Mouse (Mus musculus) heart, postnatal 25 days (tissue): ENCODE measurements around the gene Dapl1. TPM values are rescaled to one million over a fixed set of nuclear protein-coding genes. Genes with fewer than 3 reads are reported as not detected.

Source experiments
- DNase-seq: peaks from one replicate; pipeline ENCODE4 v3.0.0; 2022; ENCODE audit warnings: low spot score
- intact Hi-C: fragments of 180-260 bp; cut with DNase I; formaldehyde crosslinking; loops from one replicate; pipeline ENCODE4 v1.15.1; 2025
- total RNA-seq, 2 experiments: library from RNA; stranded (reverse); gene quantifications; 2 replicates each; pipeline ENCODE4 v1.2.3; 2021

Dapl1 gene
- total RNA-seq, 2 experiments from 2014 or later: not detected

GRCm38 (mm10) chr2:59530811-59531210 lies 46.4 kb downstream of the Dapl1 start:
- intact Hi-C loops: no loop called here
- DNase-seq: no peak

- intact Hi-C loops: no loop called here
- DNase-seq: no peak
These were observed 48.5 kb downstream of the Dapl1 start for GRCm38 (mm10) chr2:59532999-59533398.

GRCm38 (mm10) chr2:59533504-59533903 lies 49.1 kb downstream of the Dapl1 start:
- intact Hi-C loops: no loop called here
- no peak for DNase-seq

- peak; percentile 8 for DNase-seq
- intact Hi-C loops: no loop called here
These were observed 49.7 kb downstream of the Dapl1 start for GRCm38 (mm10) chr2:59533971-59534748.

GRCm38 (mm10) chr2:59536958-59537357 lies 52.5 kb downstream of the Dapl1 start:
- intact Hi-C loops: no loop called here
- no peak for DNase-seq

GRCm38 (mm10) chr2:59538031-59538430 lies 53.6 kb downstream of the Dapl1 start:
- intact Hi-C loops: no loop called here
- DNase-seq: no peak

- intact Hi-C loops: loop anchor here (5.0 to 10.0 kb wide), 3 partner anchors 133 to 875 kb away; no protein-coding TSS in a partner anchor
- DNase-seq: no peak
These were observed 55.3 kb downstream of the Dapl1 start for GRCm38 (mm10) chr2:59539796-59540195.

- intact Hi-C loops: loop anchor here (1.0 to 10.0 kb wide), 4 partner anchors 131 to 873 kb away; no protein-coding TSS in a partner anchor
- DNase-seq: peak; percentile 26
These were observed 56.9 kb downstream of the Dapl1 start for GRCm38 (mm10) chr2:59541121-59541887.

- DNase-seq: no peak
- intact Hi-C loops: loop anchor here (5.0 to 10.0 kb wide), 3 partner anchors 129 to 871 kb away; no protein-coding TSS in a partner anchor
These were observed 59.2 kb downstream of the Dapl1 start for GRCm38 (mm10) chr2:59543543-59544065.

DNA sequence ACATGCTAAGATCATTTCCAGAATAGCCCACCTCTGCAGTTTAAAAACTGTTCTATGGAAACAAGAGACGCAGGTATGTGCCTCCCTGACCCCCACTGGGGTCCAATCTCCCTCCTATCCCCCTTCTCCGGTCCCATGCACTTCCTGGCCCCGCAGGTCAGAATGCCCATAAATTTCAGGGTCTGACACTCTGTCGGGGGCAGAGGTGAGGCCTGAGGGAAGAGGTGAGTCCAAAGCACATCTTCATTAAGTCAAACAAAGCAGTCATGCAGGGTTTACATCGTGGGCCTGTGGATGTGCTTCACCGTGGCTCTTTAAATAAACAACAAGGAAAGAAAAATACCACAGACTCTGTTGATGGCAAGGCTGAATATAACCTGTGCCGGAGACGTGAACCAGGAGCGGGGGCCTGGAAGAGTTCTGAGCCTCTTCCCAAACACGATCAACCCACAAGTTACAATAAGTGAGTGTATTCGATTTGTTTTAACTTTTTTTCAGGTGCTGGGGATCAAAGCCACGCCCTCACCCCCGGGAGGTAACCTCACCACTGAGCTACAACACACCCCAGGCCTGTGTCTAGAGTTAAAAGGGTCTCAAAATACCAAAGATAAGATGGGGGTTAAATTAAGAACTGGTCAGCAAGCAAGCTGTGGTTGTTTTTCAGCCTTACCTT lies 59.9 kb downstream of the Dapl1 start:
- no peak for DNase-seq
- intact Hi-C loops: loop anchor here (5.0 to 10.0 kb wide), 3 partner anchors 128 to 870 kb away; no protein-coding TSS in a partner anchor

DNA sequence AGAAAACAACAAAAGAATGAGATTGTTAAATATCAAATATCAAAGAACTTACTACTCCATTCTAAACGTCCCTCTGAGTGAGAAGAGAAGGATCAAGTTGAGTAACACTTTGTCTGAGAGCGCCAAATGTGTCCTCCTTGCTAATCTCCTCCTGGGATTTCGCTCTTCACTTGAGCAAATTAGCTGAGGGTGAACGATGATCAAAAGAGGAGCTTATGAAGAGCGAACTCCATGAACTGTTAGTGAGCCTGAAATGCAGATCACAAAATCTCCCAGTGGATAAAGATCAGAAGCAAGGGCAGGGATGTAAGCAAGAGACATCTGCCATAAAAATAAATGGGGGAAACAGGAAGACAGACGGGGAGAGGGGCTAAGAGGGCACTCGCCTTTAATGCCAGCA lies 60.5 kb downstream of the Dapl1 start:
- intact Hi-C loops: loop anchor here (10.0 kb wide), 1 partner anchor 870 kb away; no protein-coding TSS in a partner anchor
- no peak for DNase-seq

DNA sequence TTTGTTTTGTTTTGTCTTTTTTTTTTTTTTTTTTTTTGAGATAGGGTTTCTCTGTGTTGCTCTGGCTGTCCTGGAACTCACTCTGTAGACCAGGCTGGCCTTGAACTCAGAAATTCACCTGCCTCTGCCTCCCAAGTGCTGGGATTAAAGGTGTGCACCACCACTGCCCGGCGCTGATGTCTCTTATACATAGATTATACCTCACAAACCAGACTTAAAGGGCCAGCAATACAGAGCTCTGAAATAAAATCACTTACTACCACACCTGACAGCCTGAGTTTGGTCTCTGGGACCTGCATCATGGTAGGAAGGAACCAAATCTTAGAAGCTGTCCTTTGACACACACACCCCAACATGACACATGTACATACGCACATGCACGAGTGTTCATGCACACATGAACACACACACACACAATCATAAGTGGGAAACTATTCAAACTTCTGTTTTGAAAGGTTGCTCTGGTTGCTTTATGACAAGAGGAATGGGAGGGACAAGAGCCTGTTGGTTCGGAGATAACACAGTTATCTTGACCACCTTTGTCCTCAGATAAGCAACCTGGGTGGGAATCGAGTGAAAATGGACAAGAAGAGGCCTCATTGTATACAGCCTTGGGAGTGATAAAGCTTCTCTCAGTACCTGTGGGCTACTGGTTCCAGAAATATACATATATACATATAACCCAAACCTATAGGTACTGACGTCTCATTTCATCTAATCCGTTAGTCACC lies 63.1 kb downstream of the Dapl1 start:
- intact Hi-C loops: loop anchor here (10.0 kb wide), 1 partner anchor 867 kb away; no protein-coding TSS in a partner anchor
- DNase-seq: no peak

GRCm38 (mm10) chr2:59552784-59553183 lies 68.3 kb downstream of the Dapl1 start:
- intact Hi-C loops: no loop called here
- DNase-seq: no peak

GRCm38 (mm10) chr2:59554373-59554940 lies 70.0 kb downstream of the Dapl1 start:
- DNase-seq: no peak
- intact Hi-C loops: no loop called here

Other genes with a start within 250 kb of the Dapl1 start
- gene Tanc1, start 127.4 kb downstream of the Dapl1 start, total RNA-seq: 10 to 100 TPM; 27.1 to 29.3 TPM